Mouse (Mus musculus): ENCODE measurements around the gene Tdrd3.

Tdrd3 gene

GRCm38 (mm10) chr14:87451645-87452443 lies 35.4 kb downstream of the Tdrd3 start:
- CTCF ChIA-PET = no interaction called here

- CTCF ChIA-PET = no interaction called here
These were observed 39.3 kb downstream of the Tdrd3 start for GRCm38 (mm10) chr14:87455630-87456175.

- CTCF ChIA-PET = interaction anchor here (0.6 kb wide), 1 partner anchor 13 kb away, joined by 5 read pairs; no protein-coding TSS in a partner anchor
These were observed 43.3 kb downstream of the Tdrd3 start for GRCm38 (mm10) chr14:87459777-87460176.

GRCm38 (mm10) chr14:87461543-87461942 lies 45.1 kb downstream of the Tdrd3 start:
- CTCF ChIA-PET = no interaction called here

GRCm38 (mm10) chr14:87463963-87464654 lies 47.7 kb downstream of the Tdrd3 start:
- CTCF ChIA-PET = interaction anchor here (1.3 kb wide), 1 partner anchor 13 kb away, joined by 3 read pairs; no protein-coding TSS in a partner anchor

- CTCF ChIA-PET = interaction anchor here (1.3 kb wide), 1 partner anchor 12 kb away, joined by 3 read pairs; no protein-coding TSS in a partner anchor
These were observed 48.2 kb downstream of the Tdrd3 start for GRCm38 (mm10) chr14:87464655-87465054.

- CTCF ChIA-PET = no interaction called here
These were observed 51.1 kb downstream of the Tdrd3 start for GRCm38 (mm10) chr14:87467586-87467985.

GRCm38 (mm10) chr14:87471521-87471920 lies 55.1 kb downstream of the Tdrd3 start:
- CTCF ChIA-PET = no interaction called here

GRCm38 (mm10) chr14:87472782-87473181 lies 56.3 kb downstream of the Tdrd3 start:
- CTCF ChIA-PET = no interaction called here

- CTCF ChIA-PET = interaction anchor here (1.3 kb wide), 1 partner anchor 12 kb away, joined by 3 read pairs; no protein-coding TSS in a partner anchor
These were observed 59.4 kb downstream of the Tdrd3 start for GRCm38 (mm10) chr14:87475721-87476359.

- CTCF ChIA-PET = interaction anchor here (0.6 kb wide), 2 partner anchors 13 to 754 kb away, joined by 3 to 4 read pairs; no protein-coding TSS in a partner anchor
These were observed 62.0 kb downstream of the Tdrd3 start for GRCm38 (mm10) chr14:87478339-87478951.

- CTCF ChIA-PET = no interaction called here
These were observed 69.4 kb downstream of the Tdrd3 start for GRCm38 (mm10) chr14:87485888-87486287.

- CTCF ChIA-PET = interaction anchor here (0.7 kb wide), 1 partner anchor 692 kb away, joined by 17 read pairs; no protein-coding TSS in a partner anchor
These were observed 81.6 kb downstream of the Tdrd3 start for GRCm38 (mm10) chr14:87497955-87498594.

- CTCF ChIA-PET = no interaction called here
These were observed 89.5 kb downstream of the Tdrd3 start for GRCm38 (mm10) chr14:87505924-87506323.

- CTCF ChIA-PET = no interaction called here
These were observed 98.8 kb downstream of the Tdrd3 start for GRCm38 (mm10) chr14:87515281-87515680.

- CTCF ChIA-PET = no interaction called here
These were observed 100.9 kb downstream of the Tdrd3 start for GRCm38 (mm10) chr14:87517381-87517780.

GRCm38 (mm10) chr14:87531847-87532246 lies 115.4 kb downstream of the Tdrd3 start:
- CTCF ChIA-PET = no interaction called here

- CTCF ChIA-PET = interaction anchor here (0.6 kb wide), 1 partner anchor 506 kb away, joined by 3 read pairs; no protein-coding TSS in a partner anchor
These were observed 120.8 kb downstream of the Tdrd3 start for GRCm38 (mm10) chr14:87537127-87537819.

GRCm38 (mm10) chr14:87549986-87550385 lies 133.5 kb downstream of the Tdrd3 start:
- CTCF ChIA-PET = no interaction called here

GRCm38 (mm10) chr14:87552211-87552610 lies 135.8 kb downstream of the Tdrd3 start:
- CTCF ChIA-PET = no interaction called here
